In genomic region chr10:76203798-76204283, GRCm38 (mm10) we compare ENCODE assay signal across 8 mouse cellular contexts. TPM values are rescaled to one million over a fixed set of nuclear protein-coding genes. Genes with fewer than 3 reads are reported as not detected.
A peak's percentile ranks its signal among the peaks of the same experiment; 100 is the strongest.
DNase-seq lines count a peak whose midpoint lies in the region; ATAC-seq and TF ChIP-seq lines count a peak whose summit lies in the region.

No protein-coding gene starts in this region.

- H3K27me3 ChIP-seq in forebrain, embryonic 16.5 days (replicated peaks; ENCODE audit: control insufficient read depth, insufficient read depth, low read length): no peaks in the 10 kb centered on the region
- H3K27me3 ChIP-seq in liver, embryonic 14.5 days (ENCODE audit: control insufficient read depth, insufficient read depth, low read length): no peaks in the 10 kb centered on the region

- H3K4me2 ChIP-seq in forebrain, embryonic 16.5 days (ENCODE audit: low read length): peak overlapping the region; percentile 44
- H3K4me2 ChIP-seq in liver, embryonic 14.5 days (ENCODE audit: low read depth): peak overlapping the region; percentile 45; the same call in 1 of the 2 replicates

- ATAC-seq in forebrain, embryonic 16.5 days: peak; percentile 63
- ATAC-seq in liver, embryonic 14.5 days (ENCODE audit: insufficient read depth): no peak

- H3K36me3 ChIP-seq in forebrain, embryonic 16.5 days (ENCODE audit: control insufficient read depth, insufficient read depth): peaks cover 14% of the 10 kb centered on the region
- H3K36me3 ChIP-seq in liver, embryonic 14.5 days (replicated peaks; ENCODE audit: control insufficient read depth, insufficient read depth, low read depth): no peaks in the 10 kb centered on the region

- peak; percentile 28; the same call in 1 of the 2 replicates for TF ChIP-seq CTCF in liver, embryonic 14.5 days (IDR thresholded peaks at IDR 0.05; ENCODE audit: low read depth)
- TF ChIP-seq CTCF in olfactory bulb, adult 2 months (IDR thresholded peaks at IDR 0.05; ENCODE audit: insufficient read depth, low read depth, low read length): peak; percentile 24; the same call in 1 of the 2 replicates

- H3K9ac ChIP-seq in forebrain, embryonic 16.5 days (replicated peaks; ENCODE audit: low read depth, low read length): peak overlapping the region; percentile 54
- no peak overlapping the region for H3K9ac ChIP-seq in liver, embryonic 14.5 days (replicated peaks)

- peak; percentile 31 to 41 for DNase-seq in left cerebral cortex, postnatal 10 days (ENCODE audit: extremely low spot score in 1 of 2, low spot score in 2 of 2)
- DNase-seq in left cerebral cortex, postnatal 36 days (ENCODE audit: low spot score in 2 of 2): no peak
- peak; percentile 18 for DNase-seq in c-Kit-positive CD71-negative TER-119-negative erythroid progenitor cells, embryonic 14.5 days (ENCODE audit: low read depth)
- DNase-seq in kidney, adult 11 months: peak; percentile 17
- peak in 1 of 3 experiments; percentile 9 for DNase-seq in liver, embryonic 14.5 days (ENCODE audit: low read depth in 3 of 3, low spot score in 3 of 3)
- DNase-seq in T-cell, adult 2 months (ENCODE audit: low spot score): no peak

- intact Hi-C loops in left cerebral cortex, postnatal 10 days (cut with DNase I): loop anchor here (10.0 kb wide), 1 partner anchor 229 kb away; no protein-coding TSS in a partner anchor
- intact Hi-C loops in left cerebral cortex, postnatal 36 days (cut with DNase I): no loop called here

- peak overlapping the region; percentile 33 for H3K4me3 ChIP-seq in forebrain, embryonic 16.5 days (replicated peaks; ENCODE audit: low read length)
- H3K4me3 ChIP-seq in liver, embryonic 14.5 days (ENCODE audit: insufficient read depth in 1 of 2, low read depth in 2 of 2, low read length in 2 of 2): 0 out of 4 replicates have a peak overlapping the region, but pooled peaks of 1 of the 2 experiments have one; percentile 4
- H3K4me3 ChIP-seq in olfactory bulb, adult 2 months (ENCODE audit: insufficient read depth, low read depth, low read length): peak overlapping the region; percentile 35

- no peak for TF ChIP-seq POLR2A in olfactory bulb, adult 2 months (IDR thresholded peaks at IDR 0.05; ENCODE audit: insufficient read depth, low read depth, low read length)

- no peak for TF ChIP-seq EP300 in liver, embryonic 14.5 days (IDR thresholded peaks at IDR 0.05; ENCODE audit: low read depth)

- H3K4me1 ChIP-seq in forebrain, embryonic 16.5 days (replicated peaks; ENCODE audit: control insufficient read depth, insufficient read depth, low read length): no peaks in the 10 kb centered on the region
- no peaks in the 10 kb centered on the region for H3K4me1 ChIP-seq in liver, embryonic 14.5 days (replicated peaks; ENCODE audit: control insufficient read depth in 2 of 2, insufficient read depth in 2 of 2, low read length in 1 of 2)
- H3K4me1 ChIP-seq in olfactory bulb, adult 2 months (ENCODE audit: control insufficient read depth, insufficient read depth, low read length): no peaks in the 10 kb centered on the region

- H3K9me3 ChIP-seq in forebrain, embryonic 16.5 days (ENCODE audit: control insufficient read depth, low read length): no peaks in the 10 kb centered on the region
- H3K9me3 ChIP-seq in liver, embryonic 14.5 days (ENCODE audit: control insufficient read depth, low read length): no peaks in the 10 kb centered on the region

- 15% methylated on average over 18 of the region's 18 CpGs for WGBS in forebrain, embryonic 16.5 days
- WGBS in liver, embryonic 14.5 days (ENCODE audit: insufficient replicate concordance): 18% methylated on average over 18 of the region's 18 CpGs
- 27% methylated on average over 17 of the region's 18 CpGs for WGBS in olfactory bulb, adult 2 months

- H3K27ac ChIP-seq in forebrain, embryonic 16.5 days (ENCODE audit: low read length): no peak overlapping the region
- H3K27ac ChIP-seq in liver, embryonic 14.5 days: no peak overlapping the region
- no peak overlapping the region for H3K27ac ChIP-seq in olfactory bulb, adult 2 months (ENCODE audit: insufficient read depth, low read depth, low read length)

RNA-seq across cellular contexts. Expression of gene Prmt2, which starts 33.8 kb away (rescaled TPM):
- total RNA-seq in left cerebral cortex, postnatal 10 days (2021): 10 to 100 TPM; 74.7 to 79.4 TPM
- 10 to 100 TPM; 51.4 to 55.4 TPM for total RNA-seq in left cerebral cortex, postnatal 36 days (2021)
- polyA plus RNA-seq in forebrain, embryonic 16.5 days (2015; fragmentation: Nextera tagmentation; extraction: Ambion mirVana): 282 and 309 TPM in 2 replicates
- 3.8 and 3.9 TPM in 2 replicates for polyA plus RNA-seq in liver, embryonic 14.5 days (2012; rRNA removed)
- 4.3 and 5.0 TPM in 2 replicates for polyA plus RNA-seq in liver, embryonic 14.5 days (2014; fragmentation: Nextera tagmentation; extraction: Ambion mirVana)
- not detected in 2 replicates for polyA plus RNA-seq in olfactory bulb, adult 2 months (2012; ENCODE audit: insufficient read depth, insufficient read length, low replicate concordance, missing spikeins)

RNA-seq across cellular contexts. Expression of gene S100b, which starts 49.8 kb away (rescaled TPM):
- 10 to 100 TPM; 39.4 to 46.9 TPM for total RNA-seq in left cerebral cortex, postnatal 10 days (2021)
- total RNA-seq in left cerebral cortex, postnatal 36 days (2021): 100 to 1,000 TPM; 134 to 167 TPM
- 1.2 TPM in 2 replicates for polyA plus RNA-seq in forebrain, embryonic 16.5 days (2015; fragmentation: Nextera tagmentation; extraction: Ambion mirVana)
- 0.06 TPM in 1 of 2 replicates, not detected in the other for polyA plus RNA-seq in liver, embryonic 14.5 days (2012; rRNA removed)
- polyA plus RNA-seq in liver, embryonic 14.5 days (2014; fragmentation: Nextera tagmentation; extraction: Ambion mirVana): not detected in 2 replicates
- polyA plus RNA-seq in olfactory bulb, adult 2 months (2012; ENCODE audit: insufficient read depth, insufficient read length, low replicate concordance, missing spikeins): 277 TPM in 1 of 2 replicates, not detected in the other

RNA-seq across cellular contexts. Expression of gene Slc5a4a, which starts 56.6 kb away (rescaled TPM):
- total RNA-seq in left cerebral cortex, postnatal 10 days (2021): under 1 TPM in 1 of 2 experiments, not detected in 1; 0.26 TPM
- not detected for total RNA-seq in left cerebral cortex, postnatal 36 days (2021)
- polyA plus RNA-seq in forebrain, embryonic 16.5 days (2015; fragmentation: Nextera tagmentation; extraction: Ambion mirVana): not detected in 2 replicates
- polyA plus RNA-seq in liver, embryonic 14.5 days (2012; rRNA removed): 0.03 and 0.04 TPM in 2 replicates
- polyA plus RNA-seq in liver, embryonic 14.5 days (2014; fragmentation: Nextera tagmentation; extraction: Ambion mirVana): not detected in 2 replicates
- polyA plus RNA-seq in olfactory bulb, adult 2 months (2012; ENCODE audit: insufficient read depth, insufficient read length, low replicate concordance, missing spikeins): not detected in 2 replicates

Comparison
In these comparisons a context has a peak if more than half of its experiments do, and no peak if none do; other contexts are left out.
1. DNase-seq: peak in left cerebral cortex, postnatal 10 days (2 of 2), c-Kit-positive CD71-negative TER-119-negative erythroid progenitor cells, embryonic 14.5 days (single experiment) and kidney, adult 11 months (single experiment); none in left cerebral cortex, postnatal 36 days (0 of 2) and T-cell, adult 2 months (single experiment).